Mouse (Mus musculus): ENCODE results near the gene Dus1l. TPM values are rescaled to one million over a fixed set of nuclear protein-coding genes. Genes with fewer than 3 reads are reported as not detected.
"Not testable (repeated sequence)": the region's sequence is repeated elsewhere in the genome, so short reads cannot be mapped to it uniquely, and the experiment has no call there.

Gene Dus1l
- total RNA-seq, 2 experiments from 2014 or later, result 47.8 to 57.2 TPM

DNA sequence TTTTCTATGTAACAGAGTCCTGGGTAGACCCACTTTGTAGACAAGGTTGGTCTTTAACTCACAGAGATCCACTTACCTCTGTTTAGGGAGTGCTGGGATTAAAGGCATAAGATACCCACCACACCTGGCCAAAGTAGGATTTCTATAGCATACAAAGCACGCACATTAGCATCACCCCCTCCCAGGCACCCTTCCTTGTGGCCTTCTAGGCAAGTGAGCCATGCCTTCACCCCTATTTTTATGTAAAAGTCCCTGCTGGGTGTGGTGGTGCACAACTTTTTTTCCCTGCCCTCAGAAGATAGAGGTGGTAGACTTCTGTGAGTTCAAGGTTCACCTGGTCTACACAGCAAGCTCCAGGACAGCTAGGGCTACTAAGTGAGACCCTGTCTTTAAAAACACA, 16.3 kb downstream of the Dus1l start:
- DNase-seq (ENCODE audit: low spot score in 2 of 2), result no peak

DNA sequence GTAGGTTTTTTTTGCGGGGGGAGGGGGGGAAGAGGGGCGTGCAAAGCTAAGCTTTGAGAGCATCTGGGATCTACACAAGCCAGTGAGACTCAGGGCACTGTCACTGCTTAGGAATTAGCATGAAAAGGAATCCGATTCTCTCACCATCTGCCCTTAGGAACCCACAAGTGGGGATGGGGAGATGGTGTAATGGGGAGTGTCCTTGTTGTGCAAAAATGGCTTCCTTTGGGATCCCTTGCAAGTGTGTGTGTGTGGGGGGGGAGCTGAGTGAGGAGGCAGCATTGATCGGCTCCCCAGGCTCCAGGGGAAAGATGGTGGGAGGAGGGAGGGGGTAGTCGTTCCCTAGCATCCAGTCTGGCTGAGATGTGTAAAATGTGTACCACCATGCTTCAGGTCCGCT, 19.1 kb downstream of the Dus1l start:
- no peak for DNase-seq (ENCODE audit: low spot score in 2 of 2)

DNA sequence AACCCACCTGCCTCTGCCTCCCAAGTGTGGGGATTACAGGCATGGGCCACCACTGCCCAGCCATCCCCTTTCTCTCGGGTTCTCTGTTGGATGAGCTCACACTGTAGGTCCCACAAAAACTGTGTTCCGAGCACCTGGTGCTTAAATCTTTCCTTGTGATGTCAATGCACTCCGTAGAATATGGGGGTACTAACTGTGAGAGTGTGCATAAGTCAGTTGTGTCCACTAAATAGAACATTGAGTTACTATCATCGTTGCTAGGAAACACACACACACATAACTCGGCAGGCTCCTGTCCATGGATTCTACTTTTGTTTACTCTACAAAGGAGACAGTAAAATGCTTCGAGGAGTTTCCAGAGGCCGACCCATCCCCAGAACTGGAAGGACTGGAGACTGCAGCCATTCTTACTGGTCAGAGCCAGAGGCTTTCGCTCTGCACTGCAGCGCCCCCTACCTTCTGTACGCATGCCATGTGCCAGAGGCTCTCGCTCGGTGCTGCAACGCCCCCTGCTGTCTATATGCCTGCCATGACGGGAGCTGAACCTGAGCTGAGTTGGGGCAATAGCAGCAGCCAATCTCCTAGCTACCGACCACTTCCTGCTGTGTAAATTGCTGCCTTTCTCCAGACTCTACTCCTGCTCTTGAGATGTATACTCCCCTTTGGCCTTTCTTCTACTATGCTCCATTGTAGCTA, 20.3 kb downstream of the Dus1l start:
- DNase-seq (ENCODE audit: low spot score in 2 of 2), result peak; percentile 98 to 99

- no peak for DNase-seq (ENCODE audit: low spot score in 2 of 2)
Measured at GRCm38 (mm10) chr11:120773463-120774190, 22.6 kb downstream of the Dus1l start.

GRCm38 (mm10) chr11:120772749-120773148, 23.5 kb downstream of the Dus1l start:
- DNase-seq (ENCODE audit: low spot score in 2 of 2), result no peak

- DNase-seq (ENCODE audit: low spot score in 2 of 2), result no peak
Measured at GRCm38 (mm10) chr11:120768206-120768605, 28.0 kb downstream of the Dus1l start.

GRCm38 (mm10) chr11:120767023-120767422, 29.2 kb downstream of the Dus1l start:
- not testable (repeated sequence) for DNase-seq (ENCODE audit: low spot score in 2 of 2)

- DNase-seq (ENCODE audit: low spot score in 2 of 2), result not testable (repeated sequence)
Measured at GRCm38 (mm10) chr11:120763121-120763999, 32.8 kb downstream of the Dus1l start.

DNA sequence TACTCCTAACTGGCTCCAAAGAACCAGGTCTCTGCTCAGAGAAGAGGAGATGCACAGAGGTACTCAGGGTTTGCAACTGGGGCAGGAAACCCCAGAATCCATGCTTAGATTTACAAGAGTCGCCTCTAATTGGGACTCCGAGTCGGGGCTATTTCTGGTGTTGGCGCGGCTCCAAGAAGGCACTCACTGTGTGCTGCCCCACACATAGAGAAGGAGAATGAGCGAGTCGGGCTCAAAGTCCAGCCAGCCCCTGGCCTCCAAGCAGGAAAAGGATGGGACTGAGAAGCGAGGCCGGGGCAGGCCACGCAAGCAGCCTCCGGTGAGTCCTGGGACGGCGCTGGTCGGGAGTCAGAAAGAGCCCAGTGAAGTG, 33.5 kb downstream of the Dus1l start, which contains the start of gene Hmga1b:
Gene Hmga1b (plus strand): TSS at position 123 of the 370 bp plus-strand sequence.
- not testable (repeated sequence) for DNase-seq (ENCODE audit: low spot score in 2 of 2)

GRCm38 (mm10) chr11:120761811-120762671, 34.2 kb downstream of the Dus1l start:
- no peak for DNase-seq (ENCODE audit: low spot score in 2 of 2)

- DNase-seq (ENCODE audit: low spot score in 2 of 2), result no peak
Measured at GRCm38 (mm10) chr11:120760236-120760635, 36.0 kb downstream of the Dus1l start.

DNA sequence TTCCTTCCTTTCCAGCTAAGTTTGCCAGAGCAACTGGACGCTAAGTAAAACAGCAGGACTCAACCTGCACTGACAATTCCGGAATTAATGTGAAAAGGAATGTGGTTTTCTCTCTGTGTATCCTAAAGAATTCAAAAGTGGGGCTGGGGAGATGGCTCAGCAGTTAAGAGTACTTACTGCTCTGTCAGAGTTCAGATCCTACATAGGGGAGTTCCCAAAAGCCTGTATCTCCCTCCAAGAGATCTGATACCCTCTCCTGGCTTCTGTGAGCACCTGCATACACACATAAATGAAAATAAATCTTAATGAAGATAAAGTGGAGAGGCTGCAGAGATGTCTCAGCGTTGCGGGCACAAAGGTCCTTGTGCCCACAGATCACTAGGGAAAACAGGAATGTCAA, 44.6 kb downstream of the Dus1l start:
- no peak for DNase-seq (ENCODE audit: low spot score in 2 of 2)

DNA sequence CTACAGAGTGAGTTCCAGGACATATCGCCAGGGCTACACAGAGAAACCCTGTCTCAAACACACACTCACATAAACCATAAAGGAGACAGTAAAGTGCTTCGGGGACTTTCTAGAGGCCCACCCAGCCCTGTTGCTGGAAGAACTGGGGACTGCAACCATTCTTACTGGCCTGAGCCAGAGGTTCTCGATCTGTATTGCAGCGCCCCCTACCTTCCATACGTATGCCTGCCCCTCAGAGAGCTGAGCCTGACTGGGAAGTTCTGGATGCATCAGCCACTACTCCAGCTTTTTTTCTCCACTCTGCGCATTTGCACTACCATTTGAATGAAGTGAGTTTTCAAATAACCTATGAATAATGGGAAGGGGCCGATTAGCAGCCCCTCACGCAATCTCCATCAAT, 46.8 kb downstream of the Dus1l start:
- peak in 1 of 2 experiments; percentile 49 for DNase-seq (ENCODE audit: low spot score in 2 of 2)

DNA sequence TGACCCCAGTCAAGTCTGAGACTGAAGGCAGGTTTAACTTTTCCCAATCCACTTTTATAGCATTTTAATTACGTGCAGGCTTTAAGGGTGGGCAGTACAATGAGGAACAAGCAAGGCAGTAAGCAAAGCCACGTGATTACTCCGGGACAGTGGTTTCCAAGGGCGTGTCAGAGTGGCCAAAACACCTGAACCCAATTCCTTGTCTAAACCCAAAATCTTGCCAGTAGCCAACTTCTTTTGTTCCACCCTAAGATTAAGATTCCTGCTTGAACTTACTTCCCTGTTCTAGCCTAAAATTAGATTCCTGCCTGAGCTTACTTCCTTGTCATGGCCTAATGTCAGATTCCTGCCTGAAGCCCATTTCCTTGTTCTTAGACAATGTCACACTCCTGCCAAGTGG, 48.2 kb downstream of the Dus1l start:
- no peak for DNase-seq (ENCODE audit: low spot score in 2 of 2)

DNA sequence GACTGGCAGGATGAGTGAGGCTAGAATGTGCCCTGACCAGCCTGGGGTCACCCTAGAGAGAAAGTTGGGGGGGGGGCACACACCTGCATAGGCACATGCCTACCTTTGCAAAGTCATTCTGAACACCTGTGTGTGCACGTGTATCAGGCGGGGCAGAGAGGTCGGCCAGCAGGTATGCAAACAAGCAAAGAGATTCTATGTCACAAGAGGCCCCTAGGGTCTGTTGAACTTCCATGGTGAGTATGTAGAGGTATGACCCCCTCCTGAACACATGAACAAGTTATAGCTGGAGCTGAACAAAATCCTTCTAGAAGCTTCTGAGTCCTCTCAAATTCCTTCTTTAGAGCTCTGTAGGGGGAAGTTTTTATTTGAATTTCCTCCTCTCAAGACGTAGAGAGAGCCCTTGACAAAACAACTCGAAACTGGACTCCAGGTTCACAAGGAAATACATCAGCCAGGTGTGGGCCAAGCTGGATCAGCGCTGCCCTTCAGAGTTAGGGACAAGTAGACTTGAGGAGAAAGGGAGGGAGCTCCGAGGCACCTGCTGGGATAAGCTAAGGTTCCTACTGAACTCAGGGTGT, 52.0 kb downstream of the Dus1l start:
- no peak for DNase-seq (ENCODE audit: low spot score in 2 of 2)

DNA sequence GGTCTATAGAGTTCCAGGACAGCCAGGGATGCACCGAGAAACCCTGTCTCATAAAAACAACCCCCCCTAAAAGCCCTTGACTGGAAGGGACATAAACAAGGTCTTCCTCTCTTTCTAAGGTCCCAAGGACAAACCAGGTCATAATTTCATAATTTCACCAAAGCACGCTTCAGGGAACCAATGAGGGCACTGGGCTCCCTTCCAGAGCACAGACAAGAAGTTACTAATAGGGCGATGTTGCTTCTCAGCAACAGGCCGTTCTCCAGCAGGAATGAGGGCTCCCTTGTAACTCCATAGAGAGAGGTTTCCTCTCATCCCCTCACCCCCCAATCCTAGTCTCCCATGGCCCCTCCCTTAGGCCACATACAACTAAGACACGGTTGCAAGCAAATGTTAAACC, 55.2 kb downstream of the Dus1l start:
- DNase-seq (ENCODE audit: low spot score in 2 of 2), result peak in 1 of 2 experiments; percentile 18
